Mouse (Mus musculus) induced T-regulatory cell, adult 2 months (primary cell): ENCODE results near the gene Slc32a1.

Source experiments
- DNase-seq: peaks from one replicate; pipeline ENCODE4 v3.0.0-alpha.2; 2012; ENCODE audit warnings: low read depth

The Slc32a1 gene

GRCm38 (mm10) chr2:158610488-158611325, at the start of gene Slc32a1:
Gene Slc32a1, plus strand, starts transcription at chr2:158610767.
- no peak for DNase-seq

- DNase-seq: no peak
Observed at GRCm38 (mm10) chr2:158560801-158561200, 49.8 kb upstream of the Slc32a1 start.

GRCm38 (mm10) chr2:158561371-158562144, 49.0 kb upstream of the Slc32a1 start:
- no peak for DNase-seq

GRCm38 (mm10) chr2:158570421-158571081, 40.0 kb upstream of the Slc32a1 start:
- DNase-seq: peak; percentile 58

- DNase-seq: no peak
Observed at GRCm38 (mm10) chr2:158579979-158580378, 30.6 kb upstream of the Slc32a1 start.

GRCm38 (mm10) chr2:158584621-158585358, 25.8 kb upstream of the Slc32a1 start:
- DNase-seq: no peak

- no peak for DNase-seq
Observed at GRCm38 (mm10) chr2:158588524-158589271, 21.9 kb upstream of the Slc32a1 start.

GRCm38 (mm10) chr2:158590495-158590894, 20.1 kb upstream of the Slc32a1 start:
- no peak for DNase-seq

GRCm38 (mm10) chr2:158591286-158591685, 19.3 kb upstream of the Slc32a1 start:
- no peak for DNase-seq

- no peak for DNase-seq
Observed at GRCm38 (mm10) chr2:158593371-158593770, 17.2 kb upstream of the Slc32a1 start.

- DNase-seq: no peak
Observed at GRCm38 (mm10) chr2:158595103-158595502, 15.5 kb upstream of the Slc32a1 start.

GRCm38 (mm10) chr2:158595577-158595976, 15.0 kb upstream of the Slc32a1 start:
- no peak for DNase-seq

GRCm38 (mm10) chr2:158596803-158597202, 13.8 kb upstream of the Slc32a1 start:
- DNase-seq: no peak

- no peak for DNase-seq
Observed at GRCm38 (mm10) chr2:158600517-158600916, 10.1 kb upstream of the Slc32a1 start.

- no peak for DNase-seq
Observed at GRCm38 (mm10) chr2:158601326-158601725, 9.2 kb upstream of the Slc32a1 start.

GRCm38 (mm10) chr2:158602663-158603062, 7.9 kb upstream of the Slc32a1 start:
- DNase-seq: no peak

- DNase-seq: peak; percentile 5
Observed at GRCm38 (mm10) chr2:158606511-158606964, 4.0 kb upstream of the Slc32a1 start.

- DNase-seq: no peak
Observed at GRCm38 (mm10) chr2:158609681-158610080, 886 bp upstream of the Slc32a1 start.

GRCm38 (mm10) chr2:158611326-158611719, 756 bp downstream of the Slc32a1 start:
- DNase-seq: no peak

- peak; percentile 45 for DNase-seq
Observed at GRCm38 (mm10) chr2:158611726-158612670, 1.4 kb downstream of the Slc32a1 start.
